Mouse (Mus musculus) left cerebral cortex, postnatal 10 days (tissue): ENCODE measurements at regions not wholly inside any gene's neighbourhood (a gene's known extent, or its start where the extent isn't known, plus 50 kb on each side); places are given as distances from the start of the nearest gene placed in this dataset.

ENCODE experiments used
- DNase-seq, 2 experiments: peaks; one replicate each; pipeline ENCODE4 v3.0.0; 2021 to 2022; ENCODE audit warnings: low spot score in 2 of 2, mixed read lengths in 1 of 2; ENCODE audit errors: extremely low spot score in 1 of 2
- intact Hi-C: fragments of 180-260 bp; cut with DNase I; formaldehyde crosslinking; loops from one replicate; pipeline ENCODE4 v1.15.1; 2025

DNA sequence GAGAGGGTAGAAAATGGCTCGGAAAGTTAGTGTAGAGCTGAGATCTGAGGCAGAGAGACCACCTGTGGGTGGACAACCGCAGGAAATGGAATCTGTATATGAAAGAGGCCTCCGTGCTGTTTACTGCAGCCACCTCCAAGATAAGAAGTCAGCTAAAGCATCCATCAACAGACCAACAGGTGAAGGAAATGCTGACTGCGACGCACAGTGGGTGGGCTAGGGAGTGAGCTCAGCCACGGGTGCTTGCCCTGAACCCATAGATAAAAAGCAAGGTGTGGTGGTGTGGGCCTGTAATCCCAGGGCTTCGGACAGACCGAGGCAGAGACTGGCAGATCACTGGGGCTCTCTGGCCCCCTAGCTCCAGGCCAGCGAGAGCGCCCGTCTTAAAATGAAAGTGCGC, 83.0 kb upstream of the Tle3 start:
- DNase-seq, result no peak
- intact Hi-C loops, result no loop called here

DNA sequence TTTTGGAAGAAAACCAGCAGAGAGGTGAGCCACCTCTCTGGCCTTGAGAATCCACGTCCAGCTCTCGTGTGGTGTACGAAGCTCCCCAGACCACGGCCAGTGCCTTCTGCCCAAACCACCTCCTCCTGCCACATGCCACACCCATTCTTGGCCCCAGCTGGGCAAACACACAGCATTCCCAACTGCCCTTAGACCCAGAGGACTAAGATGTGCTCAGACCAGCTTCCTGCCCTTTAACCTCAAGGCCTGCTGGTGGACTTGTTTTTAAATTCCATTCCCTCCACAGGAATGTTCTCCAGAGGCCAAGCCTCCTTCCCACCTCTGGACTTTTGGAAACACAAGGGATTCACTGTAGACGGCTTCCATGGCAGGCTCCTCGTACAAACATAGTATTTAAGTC, 82.5 kb upstream of the Tle3 start:
- intact Hi-C loops, result no loop called here
- DNase-seq, result no peak

DNA sequence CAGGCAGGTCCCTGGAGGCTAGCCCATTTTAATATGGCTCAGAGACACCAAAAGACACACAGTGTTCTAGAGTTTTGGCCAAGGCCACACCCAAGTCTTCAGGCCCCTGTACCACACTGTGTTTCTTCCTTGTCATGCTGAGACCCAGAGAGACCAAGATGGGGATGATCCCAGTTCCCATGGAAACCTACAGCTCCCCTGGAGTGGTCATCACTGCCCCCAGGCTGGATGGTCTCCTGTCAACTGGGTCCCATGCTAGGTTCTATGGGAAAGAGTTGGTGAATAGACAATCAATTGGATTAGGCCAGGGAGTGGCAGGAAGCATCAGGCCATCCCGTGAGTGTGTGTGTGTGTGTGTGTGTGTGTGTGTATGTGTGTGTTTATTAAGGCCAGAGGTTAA, 80.5 kb upstream of the Tle3 start:
- intact Hi-C loops, result no loop called here
- no peak for DNase-seq

DNA sequence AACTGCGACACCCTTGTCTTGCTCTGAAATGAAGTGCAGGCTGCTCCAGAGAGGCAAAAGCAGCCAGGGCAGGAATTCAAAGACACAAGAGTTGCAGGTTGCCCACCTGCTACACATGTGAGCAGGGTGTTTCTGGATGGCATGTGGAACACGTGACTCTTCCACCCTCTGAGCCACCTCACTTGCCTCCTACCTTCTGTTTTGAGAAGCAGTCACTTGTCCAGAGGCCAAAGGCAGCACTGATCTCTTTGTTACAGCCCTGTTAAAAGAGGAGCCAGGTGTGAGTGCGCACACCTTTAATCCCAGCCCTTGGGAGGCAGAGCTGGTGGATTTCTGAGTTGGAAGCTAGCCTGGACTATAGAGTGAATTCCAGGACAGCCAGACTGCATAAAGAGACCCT, 79.7 kb upstream of the Tle3 start:
- intact Hi-C loops, result no loop called here
- DNase-seq, result no peak

DNA sequence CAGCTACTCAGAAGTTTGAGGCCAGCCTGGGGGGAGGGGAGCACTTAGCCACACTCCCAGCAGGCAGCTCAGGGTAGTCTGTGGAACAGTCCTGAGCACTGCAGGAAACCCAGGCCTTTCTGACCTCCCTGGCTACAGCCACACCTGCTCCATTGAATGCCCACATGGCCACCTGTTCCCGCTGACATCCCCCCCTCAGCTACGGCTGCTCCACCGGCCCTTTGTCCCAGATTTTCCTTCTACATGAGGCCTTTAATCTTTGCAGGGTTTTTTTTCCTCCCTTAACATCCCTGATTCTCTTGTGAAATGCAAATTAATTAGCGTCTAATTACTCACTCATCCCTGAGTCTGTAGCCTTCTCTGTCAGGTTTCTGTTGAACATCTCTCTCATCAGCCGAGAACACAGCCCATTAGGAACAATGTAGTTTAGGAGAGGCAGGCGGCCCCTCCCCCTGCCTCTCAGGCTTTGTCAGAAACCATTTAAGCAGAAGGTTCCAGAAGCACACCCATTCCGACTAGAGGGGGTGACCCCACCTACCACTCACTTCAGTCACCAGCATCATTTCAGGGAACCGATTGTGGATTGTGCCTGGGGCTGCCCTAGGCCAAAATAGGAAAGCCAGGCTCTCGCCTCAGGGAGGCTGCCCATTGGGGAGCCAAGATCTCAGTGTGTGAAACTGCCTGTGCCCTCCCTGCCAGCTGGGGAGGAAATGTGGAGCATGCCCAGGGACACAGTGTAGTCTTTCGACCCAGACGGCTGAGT, 78.8 kb upstream of the Tle3 start:
- intact Hi-C loops, result no loop called here
- DNase-seq, result no peak

DNA sequence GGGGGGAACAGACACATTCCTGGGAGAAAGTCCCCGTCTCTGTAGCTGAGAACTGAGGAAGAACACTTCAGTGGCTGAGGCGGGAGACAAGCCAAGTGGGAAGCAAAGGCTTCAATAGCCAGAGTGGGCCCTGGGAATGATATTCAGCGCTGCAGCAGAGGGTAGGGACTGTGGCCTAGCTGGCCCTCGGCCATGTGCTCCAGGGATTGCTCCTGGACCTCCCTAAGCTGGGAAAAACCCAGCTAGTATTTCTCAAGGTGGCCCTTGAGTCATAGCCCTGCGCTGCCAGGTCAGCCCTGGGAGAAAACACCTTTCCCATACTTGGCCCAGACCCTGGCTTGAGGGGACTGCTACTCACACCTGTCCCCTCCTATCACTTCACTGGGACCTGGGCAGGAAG, 77.2 kb upstream of the Tle3 start:
- intact Hi-C loops, result no loop called here
- DNase-seq, result no peak

DNA sequence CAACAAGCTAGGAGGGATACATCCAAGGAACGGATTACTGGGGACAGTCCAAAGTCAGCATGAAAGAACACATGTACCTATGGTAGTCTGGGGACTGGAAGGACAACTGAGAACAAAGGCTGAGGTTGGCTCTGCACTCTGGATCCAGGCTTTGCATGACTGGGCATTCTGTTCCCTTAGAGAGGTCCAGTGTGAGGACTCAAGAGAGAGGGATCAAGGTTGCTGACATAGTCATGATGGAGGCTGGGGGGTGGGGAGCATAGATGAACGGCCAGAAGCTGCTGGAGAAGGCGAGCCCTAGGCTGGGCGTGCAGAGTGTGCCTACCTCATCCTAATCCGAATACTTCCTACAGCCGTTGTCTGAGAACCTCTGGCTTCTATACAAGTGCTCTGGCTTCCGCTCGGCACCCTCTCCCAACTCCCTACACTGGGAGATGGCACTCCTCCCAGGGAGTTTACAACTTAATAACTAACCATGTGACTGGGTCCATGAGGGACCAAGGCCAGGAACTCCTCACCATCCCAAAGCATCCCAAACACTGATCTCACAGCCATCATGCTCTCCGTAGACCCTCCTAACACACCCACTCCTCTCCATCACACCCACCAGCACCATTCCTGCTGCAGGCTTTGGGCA, 75.7 kb upstream of the Tle3 start:
- DNase-seq, result no peak
- intact Hi-C loops, result no loop called here

DNA sequence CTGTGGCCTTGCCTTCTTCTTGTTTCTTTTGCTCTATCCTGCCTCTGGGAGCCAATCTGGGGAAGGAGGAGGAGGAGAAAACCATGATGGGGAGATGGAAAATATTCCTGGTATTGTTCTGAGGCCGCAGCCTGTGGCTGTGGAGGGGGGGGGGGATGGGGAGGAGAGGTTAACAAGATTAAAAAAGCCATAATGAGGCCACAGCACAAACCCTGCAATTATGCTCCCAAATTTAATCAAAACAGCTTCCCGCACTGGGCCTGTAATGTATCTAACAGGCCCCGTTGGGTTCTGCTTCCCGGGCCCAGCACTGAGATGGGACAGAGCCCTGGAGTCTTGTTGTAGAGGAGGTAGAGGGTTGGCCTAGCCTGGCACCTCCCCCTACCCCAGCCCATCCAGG, 74.8 kb upstream of the Tle3 start:
- intact Hi-C loops, result no loop called here

DNA sequence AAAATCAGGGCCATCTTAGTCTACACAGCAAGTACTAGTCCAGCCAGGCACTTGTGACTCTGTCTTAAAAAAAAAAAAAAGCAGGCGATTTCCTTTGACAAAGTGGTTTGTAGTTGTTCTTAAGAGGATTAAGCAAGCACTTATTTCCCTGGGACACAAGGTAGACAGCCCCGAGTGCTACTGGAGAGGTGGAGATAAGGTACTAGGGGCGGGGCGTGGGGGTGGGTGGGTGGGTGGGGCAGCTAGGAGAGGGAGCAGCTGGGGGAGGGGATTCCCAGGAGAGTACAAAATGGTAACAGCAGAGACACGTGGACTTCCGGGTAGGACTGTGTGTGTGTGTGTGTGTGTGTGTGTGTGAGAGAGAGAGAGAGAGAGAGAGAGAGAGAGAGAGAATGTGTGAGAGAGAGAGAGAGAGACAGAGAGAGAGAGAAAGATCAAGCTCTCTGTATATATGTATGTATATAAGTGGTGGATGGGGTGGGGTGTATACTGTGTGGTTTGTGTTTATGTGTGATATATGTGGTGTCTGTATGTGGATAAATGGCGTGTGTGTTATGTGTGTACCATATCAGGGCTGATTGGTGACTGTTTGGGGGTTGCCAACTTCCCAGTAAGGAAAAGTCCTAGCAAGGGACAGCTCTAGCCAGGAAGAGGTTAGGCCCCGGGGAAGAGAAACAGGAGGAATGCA, 72.1 kb upstream of the Tle3 start:
- DNase-seq, result no peak
- intact Hi-C loops, result no loop called here

More for the DNA sequence above, 74.8 kb upstream of the Tle3 start:
- DNase-seq, result no peak

DNA sequence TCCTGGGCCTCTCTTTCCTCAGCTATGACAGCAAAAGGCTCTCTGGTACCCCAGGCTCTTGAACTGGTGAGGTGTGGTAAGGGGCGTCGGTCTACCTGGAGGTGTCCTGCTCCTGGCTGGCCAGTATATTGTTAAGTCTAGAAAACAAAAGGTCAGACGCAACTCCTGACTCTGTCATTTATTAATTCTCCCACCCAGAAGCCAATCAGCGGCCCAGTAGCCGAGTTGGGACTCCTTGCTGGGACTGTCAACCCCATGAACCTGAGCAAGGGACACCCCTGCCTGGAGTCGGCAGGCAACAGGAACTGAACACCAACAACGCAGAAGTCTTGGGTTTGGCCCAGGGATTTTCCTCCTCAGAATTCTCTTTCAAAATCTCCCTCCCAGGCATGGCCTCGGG, 71.1 kb upstream of the Tle3 start:
- intact Hi-C loops, result no loop called here

DNA sequence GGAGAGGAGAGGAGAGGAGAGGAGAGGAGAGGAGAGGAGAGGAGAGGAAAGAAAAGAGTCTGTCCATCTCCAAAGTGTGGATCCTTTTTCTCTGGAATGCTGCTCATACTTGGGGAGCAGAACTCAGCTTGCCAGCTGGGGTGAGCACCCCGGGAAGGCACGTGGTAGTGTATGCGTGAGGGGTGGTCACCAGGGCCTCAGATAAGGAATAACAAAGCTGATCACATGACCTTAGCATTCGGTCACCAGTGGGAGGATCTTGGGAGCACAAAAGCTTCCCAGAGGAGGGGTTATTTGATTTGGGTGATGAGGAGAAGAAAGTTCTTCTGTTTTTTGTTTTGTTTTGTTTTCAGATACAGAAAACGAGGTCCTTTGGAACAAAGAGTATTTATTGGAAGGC, 69.4 kb upstream of the Tle3 start:
- DNase-seq, result no peak
- intact Hi-C loops, result no loop called here

More for the DNA sequence above, 71.1 kb upstream of the Tle3 start:
- DNase-seq, result no peak

DNA sequence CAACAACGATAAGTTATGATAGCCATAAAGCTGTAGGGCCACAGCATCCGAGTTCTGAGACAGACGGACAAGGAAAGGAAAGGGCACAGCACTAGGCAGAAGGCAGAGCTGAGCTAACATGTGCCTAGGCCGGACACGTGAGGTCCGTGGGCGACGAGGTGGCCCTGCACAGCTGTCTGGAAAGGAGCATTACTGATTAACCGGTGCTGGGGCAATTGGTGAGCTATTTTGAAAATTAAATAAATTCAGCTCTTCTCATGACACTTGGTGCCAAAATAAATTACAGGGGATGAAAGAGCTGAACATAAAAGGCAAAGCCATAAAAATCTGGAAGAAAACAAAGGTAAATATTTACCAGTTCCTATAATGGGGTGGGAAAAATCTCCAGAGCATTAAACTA, 65.9 kb upstream of the Tle3 start:
- intact Hi-C loops, result no loop called here
- no peak for DNase-seq

DNA sequence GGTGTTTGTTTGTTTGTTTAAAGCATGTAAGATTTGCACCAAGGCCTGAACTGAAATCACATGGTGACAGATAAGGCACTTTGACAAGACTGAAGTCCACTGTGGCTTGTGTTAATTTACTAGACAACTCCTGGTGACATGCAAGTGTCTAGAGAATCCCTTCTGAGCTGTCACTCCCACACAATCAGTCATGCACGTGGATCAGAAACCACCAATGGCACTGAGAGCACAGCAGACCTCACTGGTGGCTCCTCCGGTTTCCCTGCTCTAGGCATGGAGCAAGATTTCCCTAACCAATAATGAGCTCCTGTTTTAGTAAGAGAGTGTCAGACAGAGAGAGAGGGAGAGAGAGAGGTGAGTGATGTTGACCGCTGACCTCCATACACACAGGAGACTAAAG, 63.1 kb upstream of the Tle3 start:
- intact Hi-C loops, result no loop called here
- no peak for DNase-seq

DNA sequence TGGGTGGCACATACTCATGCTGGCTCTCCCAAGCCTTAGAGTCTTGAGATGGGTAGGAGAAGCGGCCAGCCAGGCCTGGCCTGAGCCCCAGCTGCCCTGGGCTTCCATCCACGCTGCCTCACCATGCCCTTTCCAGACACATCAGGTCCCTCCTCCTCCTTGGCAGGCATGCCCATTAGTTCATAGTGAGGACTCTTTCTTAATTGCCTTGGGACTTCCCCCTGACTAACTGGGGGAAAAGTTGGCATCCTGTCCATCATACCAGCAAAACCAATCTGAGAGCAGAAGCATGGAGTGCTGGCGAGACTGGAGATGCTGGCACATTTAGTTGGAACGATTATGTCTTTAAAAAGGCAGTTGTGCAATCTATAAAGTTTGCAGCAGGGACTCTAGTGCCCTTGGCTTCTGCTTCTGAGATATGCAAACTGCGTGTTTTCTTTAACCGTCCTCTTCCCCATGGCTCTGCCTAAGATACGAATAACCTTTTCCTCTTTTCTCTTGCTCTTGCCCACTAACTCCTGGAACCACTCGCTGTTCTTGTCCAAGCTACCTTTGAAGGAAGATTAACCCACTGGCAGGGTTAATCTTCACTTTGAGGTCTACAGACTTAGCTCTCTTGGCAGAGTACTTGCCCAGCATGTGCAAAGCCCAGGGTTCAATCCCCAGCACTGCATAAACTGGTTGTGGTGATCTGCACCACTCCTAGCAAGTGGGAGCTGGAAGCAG, 62.2 kb upstream of the Tle3 start:
- peak in 1 of 2 experiments; percentile 27 for DNase-seq

DNA sequence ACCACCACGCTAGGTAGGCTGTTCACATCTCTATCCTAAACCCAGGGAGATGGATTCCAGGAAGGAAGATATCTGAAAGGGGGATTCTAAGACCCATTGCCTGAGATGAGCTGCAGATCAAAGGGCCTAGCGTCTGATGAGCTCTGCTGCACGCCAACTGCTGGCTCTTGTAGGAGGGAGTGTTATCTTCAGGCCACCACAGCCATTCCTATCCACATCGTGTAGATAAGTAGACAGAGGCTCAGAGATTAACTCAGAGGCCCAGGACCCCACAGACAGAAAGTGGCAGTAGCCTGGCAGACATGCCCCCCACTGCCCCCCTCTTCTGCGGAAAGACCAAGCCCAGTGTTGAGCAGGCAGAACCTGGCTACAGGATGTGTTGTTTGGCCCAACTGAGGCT, 61.6 kb upstream of the Tle3 start:
- intact Hi-C loops, result no loop called here

More for the DNA sequence above, 62.2 kb upstream of the Tle3 start:
- intact Hi-C loops, result no loop called here

DNA sequence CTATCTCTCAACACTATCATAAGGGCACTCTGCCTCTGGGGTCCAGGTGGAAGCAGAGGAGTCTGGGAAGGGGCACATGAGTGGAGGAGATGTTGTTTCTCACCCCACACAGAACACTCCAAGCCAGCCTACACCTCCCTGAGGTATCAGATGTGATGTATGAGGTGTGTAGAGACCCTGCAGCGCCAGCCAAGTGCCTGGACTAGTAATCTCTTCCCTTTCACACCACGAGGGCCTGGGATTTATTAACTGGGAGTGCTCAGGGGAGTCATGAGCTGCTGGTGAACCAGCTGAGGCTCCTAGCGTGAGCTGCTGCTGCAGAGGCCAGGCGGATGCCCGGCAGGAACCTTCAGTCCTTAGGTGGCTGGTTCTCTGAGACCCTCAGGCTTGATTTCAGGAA, 60.6 kb upstream of the Tle3 start:
- DNase-seq, result no peak
- intact Hi-C loops, result no loop called here

More for the DNA sequence above, 61.6 kb upstream of the Tle3 start:
- DNase-seq, result no peak

DNA sequence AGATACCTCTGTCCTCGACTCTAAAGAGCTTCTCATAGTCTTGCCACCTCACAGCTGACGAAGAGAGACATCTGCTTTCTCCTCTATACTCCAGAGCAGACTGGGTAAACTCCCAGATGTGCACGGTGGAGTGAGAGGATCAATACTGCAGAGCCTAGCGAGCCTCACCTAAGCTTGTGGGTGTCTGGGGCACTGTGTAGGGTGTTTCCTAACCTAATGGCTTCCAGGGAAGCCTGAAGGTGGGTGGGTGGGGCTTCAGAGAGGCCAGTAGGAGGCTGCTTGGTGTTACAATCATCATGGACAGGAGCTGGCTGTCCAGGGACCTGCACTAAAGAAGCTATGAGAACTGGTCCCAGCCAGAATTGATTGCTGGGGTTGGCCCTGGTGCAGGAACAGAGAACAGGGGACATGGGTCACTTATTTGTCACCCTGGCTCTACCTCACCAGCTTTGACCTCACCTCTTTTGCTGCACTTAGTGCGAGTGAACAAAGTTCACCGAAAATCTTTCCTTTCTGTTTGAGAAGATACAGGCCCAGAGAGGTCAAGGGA, 57.5 kb upstream of the Tle3 start:
- intact Hi-C loops, result no loop called here
- DNase-seq, result no peak

DNA sequence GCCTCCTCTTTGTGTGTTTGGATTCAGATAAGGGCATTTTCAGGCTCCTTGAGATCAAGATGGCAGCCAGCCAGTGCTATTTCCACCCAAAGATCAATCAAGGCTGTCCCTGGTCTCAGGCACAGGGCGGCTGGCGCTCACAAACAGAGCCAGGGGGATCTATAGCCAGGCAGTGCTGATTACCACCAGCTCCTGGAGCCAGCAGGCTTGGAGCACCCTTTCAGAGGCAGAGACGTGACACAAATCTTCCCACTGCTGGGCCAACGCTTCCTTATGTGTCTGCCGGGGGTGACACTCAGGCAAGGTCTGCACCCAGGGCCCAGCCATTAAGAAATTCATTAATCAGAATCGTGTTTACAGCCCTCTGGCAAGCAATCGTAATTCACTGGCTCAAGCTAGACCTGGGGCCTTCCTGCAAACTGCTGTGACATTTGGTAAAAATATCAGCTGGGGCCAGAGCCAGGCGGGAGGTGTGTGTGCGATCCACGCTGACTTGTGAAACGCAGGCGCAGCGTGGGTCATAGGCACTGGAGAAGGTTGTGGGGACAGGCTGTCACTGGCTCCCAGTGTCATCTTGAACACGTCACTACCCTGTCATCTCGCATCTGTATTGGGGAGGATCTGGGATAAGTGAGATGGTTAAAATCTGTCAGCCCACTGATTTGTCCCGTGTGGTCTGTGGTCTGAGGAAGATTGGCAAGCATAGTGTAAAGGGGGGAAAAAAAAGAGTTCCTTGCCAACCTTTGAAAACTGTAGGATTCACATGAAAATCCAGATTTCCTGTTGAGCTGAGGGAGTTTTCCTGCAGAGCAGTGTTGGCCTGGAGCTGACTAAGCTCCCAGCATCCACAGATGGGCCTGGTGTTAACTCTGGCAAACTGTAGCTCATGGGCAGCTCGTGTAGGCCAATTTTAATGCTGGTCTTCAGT, 56.5 kb upstream of the Tle3 start:
- DNase-seq, result no peak
- intact Hi-C loops, result no loop called here
